Mouse (Mus musculus) forebrain, embryonic 13.5 days (tissue): Measurements from ENCODE around the gene C1ql1. TPM values are rescaled to one million over a fixed set of nuclear protein-coding genes. Genes with fewer than 3 reads are reported as not detected.

ENCODE experiments used
- ATAC-seq: fragments of 200-750 bp; cut with Nextera tagmentation; 2 replicates; pipeline ENCODE4 v1.8.0; 2017
- H3K27ac ChIP-seq: fragments of 300-500 bp; sonication (generic); 2 replicates; pipeline ENCODE4 v1.5.1; 2015; ENCODE audit warnings: inconsistent platforms, mild to moderate bottlenecking, moderate library complexity
- H3K27me3 ChIP-seq: fragments of 300-500 bp; sonication (generic); 2 replicates; pipeline ENCODE4 v1.6.1; 2015; ENCODE audit warnings: mild to moderate bottlenecking, inconsistent platforms
- H3K36me3 ChIP-seq: fragments of 300-500 bp; sonication (generic); 2 replicates; pipeline ENCODE4 v1.6.1; 2015; ENCODE audit warnings: mild to moderate bottlenecking, inconsistent platforms; ENCODE audit not compliant: poor library complexity, severe bottlenecking
- H3K4me1 ChIP-seq: fragments of 300-500 bp; sonication (generic); 2 replicates; pipeline ENCODE4 v1.6.1; 2015; ENCODE audit warnings: inconsistent platforms
- H3K4me2 ChIP-seq: fragments of 300-500 bp; sonication (generic); 2 replicates; pipeline ENCODE4 v1.6.1; 2015; ENCODE audit warnings: inconsistent platforms, mild to moderate bottlenecking, moderate library complexity
- H3K4me3 ChIP-seq: fragments of 300-500 bp; sonication (generic); 2 replicates; pipeline ENCODE4 v1.5.1; 2015; ENCODE audit warnings: mild to moderate bottlenecking, inconsistent platforms
- H3K9ac ChIP-seq: fragments of 300-500 bp; sonication (generic); 2 replicates; pipeline ENCODE4 v1.6.1; 2015; ENCODE audit warnings: mild to moderate bottlenecking, inconsistent platforms
- H3K9me3 ChIP-seq: fragments of 300-500 bp; sonication (generic); replicated peaks from 2 replicates; pipeline ENCODE4 v1.6.1; 2016; ENCODE audit warnings: inconsistent platforms
- WGBS: fragments of 180-500 bp; shearing (Covaris S2); methylation state at CpG from one replicate; pipeline ENCODE4 v1.1.7; 2015; 5-methylcytosine and 5-hydroxymethylcytosine counted together
- polyA plus RNA-seq: library from polyadenylated mRNA; unstranded; fragments of >200 nt; fragmentation: Nextera tagmentation; extraction: Ambion mirVana; gene quantifications from 2 replicates; pipeline ENCODE4 v1.2.1, GENCODE M21; 2015

C1ql1 gene
- 1.4 and 1.5 TPM in 2 replicates for polyA plus RNA-seq

- Histone ChIP-seq H3K4me3 (peak within 1 kb of the TSS; percentile 42), H3K4me1 (peaks cover 44% of the 10 kb centered on the region), H3K4me2 (peak within 1 kb of the TSS; percentile 65), H3K27ac (no peak within 1 kb of the TSS), H3K9ac (peak within 1 kb of the TSS; percentile 54; the same call in 1 of the 2 replicates), H3K27me3 (peaks cover 90% of the 10 kb centered on the region), H3K9me3 (no peaks in the 10 kb centered on the region), H3K36me3 (no peaks in the 10 kb centered on the region)
- WGBS = under 1% methylated on average over 72 of the region's 87 CpGs
- ATAC-seq = peak; percentile 82
Measured at GRCm38 (mm10) chr11:102946265-102946991, at the start of gene C1ql1. C1ql1 (minus strand) TSS chr11:102946688.

GRCm38 (mm10) chr11:102994952-102995351 is 48.5 kb upstream of the C1ql1 start:
- ATAC-seq = no peak
- Histone ChIP-seq H3K36me3 (peaks cover 61% of the 10 kb centered on the region), H3K9me3 (no peaks in the 10 kb centered on the region), H3K9ac (no peak overlapping the region; the same call in 1 of the 2 replicates), H3K27ac (no peak overlapping the region), H3K4me3 (no peak overlapping the region), H3K4me1 (peaks cover 35% of the 10 kb centered on the region), H3K4me2 (no peak overlapping the region), H3K27me3 (peaks cover 25% of the 10 kb centered on the region)
- 88% methylated on average over 18 of the region's 18 CpGs for WGBS

- peak overlapping the region; percentile 60 for H3K27ac ChIP-seq
- peaks cover 47% of the 10 kb centered on the region for H3K36me3 ChIP-seq
- peaks cover 32% of the 10 kb centered on the region for H3K4me1 ChIP-seq
- ATAC-seq = peak; percentile 23; the same call in 1 of the 2 replicates
- H3K27me3 ChIP-seq = peaks cover 39% of the 10 kb centered on the region
- WGBS = 10% methylated on average over 17 of the region's 17 CpGs
- H3K4me3 ChIP-seq = no peak overlapping the region
- no peak overlapping the region for H3K4me2 ChIP-seq
- H3K9ac ChIP-seq = 0 out of 2 replicates have a peak overlapping the region, but pooled peaks have one; percentile 14
- no peaks in the 10 kb centered on the region for H3K9me3 ChIP-seq
Measured at GRCm38 (mm10) chr11:102993420-102994029, 47.0 kb upstream of the C1ql1 start.

GRCm38 (mm10) chr11:102992940-102993339 is 46.5 kb upstream of the C1ql1 start:
- peak; percentile 52 for ATAC-seq
- WGBS = 2% methylated on average over 5 of the region's 5 CpGs

GRCm38 (mm10) chr11:102991681-102992080 is 45.2 kb upstream of the C1ql1 start:
- Histone ChIP-seq H3K36me3 (peaks cover 29% of the 10 kb centered on the region), H3K27me3 (peaks cover 45% of the 10 kb centered on the region), H3K9ac (peak overlapping the region; percentile 55), H3K4me1 (peaks cover 32% of the 10 kb centered on the region), H3K4me3 (peak overlapping the region; percentile 23), H3K27ac (no peak overlapping the region), H3K4me2 (peak overlapping the region; percentile 52), H3K9me3 (no peaks in the 10 kb centered on the region)
- no peak for ATAC-seq
- WGBS = 1% methylated on average over 16 of the region's 16 CpGs

More at GRCm38 (mm10) chr11:102992940-102993339, 46.5 kb upstream of the C1ql1 start:
- peaks cover 32% of the 10 kb centered on the region for H3K4me1 ChIP-seq
- no peak overlapping the region for H3K9ac ChIP-seq
- H3K27me3 ChIP-seq = peaks cover 43% of the 10 kb centered on the region
- no peak overlapping the region for H3K4me3 ChIP-seq
- peaks cover 41% of the 10 kb centered on the region for H3K36me3 ChIP-seq
- H3K9me3 ChIP-seq = no peaks in the 10 kb centered on the region
- no peak overlapping the region for H3K4me2 ChIP-seq
- H3K27ac ChIP-seq = no peak overlapping the region

- no peaks in the 10 kb centered on the region for H3K9me3 ChIP-seq
- H3K27ac ChIP-seq = no peak overlapping the region
- peak overlapping the region; percentile 39 for H3K4me3 ChIP-seq
- peaks cover 32% of the 10 kb centered on the region for H3K4me1 ChIP-seq
- 2% methylated on average over 29 of the region's 29 CpGs for WGBS
- ATAC-seq = 0 out of 2 replicates have a peak, but pooled peaks have one; percentile 26
- peak overlapping the region; percentile 60 for H3K9ac ChIP-seq
- peaks cover 45% of the 10 kb centered on the region for H3K27me3 ChIP-seq
- peaks cover 14% of the 10 kb centered on the region for H3K36me3 ChIP-seq
- H3K4me2 ChIP-seq = peak overlapping the region; percentile 69
Measured at GRCm38 (mm10) chr11:102990152-102990663, 43.7 kb upstream of the C1ql1 start.

GRCm38 (mm10) chr11:102989641-102990151 is 43.2 kb upstream of the C1ql1 start:
- Histone ChIP-seq H3K9ac (peak overlapping the region; percentile 60), H3K4me1 (peaks cover 34% of the 10 kb centered on the region), H3K27me3 (peaks cover 45% of the 10 kb centered on the region), H3K27ac (no peak overlapping the region), H3K9me3 (no peaks in the 10 kb centered on the region), H3K36me3 (peaks cover 9% of the 10 kb centered on the region), H3K4me3 (peak overlapping the region; percentile 39), H3K4me2 (peak overlapping the region; percentile 69)
- WGBS = 6% methylated on average over 28 of the region's 28 CpGs
- ATAC-seq = no peak

GRCm38 (mm10) chr11:102985160-102985559 is 38.7 kb upstream of the C1ql1 start:
- H3K27ac ChIP-seq = no peak overlapping the region
- peaks cover 15% of the 10 kb centered on the region for H3K4me1 ChIP-seq
- no peaks in the 10 kb centered on the region for H3K36me3 ChIP-seq
- H3K4me3 ChIP-seq = no peak overlapping the region
- H3K4me2 ChIP-seq = no peak overlapping the region
- H3K9me3 ChIP-seq = no peaks in the 10 kb centered on the region
- 51% methylated on average over 6 of the region's 6 CpGs for WGBS
- ATAC-seq = no peak
- H3K9ac ChIP-seq = no peak overlapping the region
- peaks cover 26% of the 10 kb centered on the region for H3K27me3 ChIP-seq

- Histone ChIP-seq H3K9me3 (no peaks in the 10 kb centered on the region), H3K36me3 (no peaks in the 10 kb centered on the region), H3K27me3 (peaks cover 20% of the 10 kb centered on the region), H3K9ac (no peak overlapping the region), H3K27ac (no peak overlapping the region), H3K4me2 (no peak overlapping the region), H3K4me1 (peaks cover 10% of the 10 kb centered on the region), H3K4me3 (no peak overlapping the region)
- no peak for ATAC-seq
- 52% methylated on average over 4 of the region's 4 CpGs for WGBS
Measured at GRCm38 (mm10) chr11:102984615-102985014, 38.1 kb upstream of the C1ql1 start.

- 93% methylated on average over 9 of the region's 9 CpGs for WGBS
Measured at GRCm38 (mm10) chr11:102984086-102984485, 37.6 kb upstream of the C1ql1 start.

GRCm38 (mm10) chr11:102981151-102981890 is 34.8 kb upstream of the C1ql1 start:
- ATAC-seq = no peak
- H3K9ac ChIP-seq = no peak overlapping the region
- H3K27me3 ChIP-seq = peaks cover 3% of the 10 kb centered on the region; the same call in 1 of the 2 replicates
- H3K9me3 ChIP-seq = no peaks in the 10 kb centered on the region
- H3K36me3 ChIP-seq = no peaks in the 10 kb centered on the region
- H3K4me3 ChIP-seq = no peak overlapping the region
- no peak overlapping the region for H3K4me2 ChIP-seq
- H3K27ac ChIP-seq = no peak overlapping the region
- 70% methylated on average over 10 of the region's 10 CpGs for WGBS
- H3K4me1 ChIP-seq = peaks cover 9% of the 10 kb centered on the region; the same call in 1 of the 2 replicates

More at GRCm38 (mm10) chr11:102984086-102984485, 37.6 kb upstream of the C1ql1 start:
- H3K27me3 ChIP-seq = peaks cover 15% of the 10 kb centered on the region
- H3K9ac ChIP-seq = no peak overlapping the region
- ATAC-seq = no peak
- H3K4me1 ChIP-seq = peaks cover 9% of the 10 kb centered on the region; the same call in 1 of the 2 replicates
- no peak overlapping the region for H3K27ac ChIP-seq
- no peak overlapping the region for H3K4me2 ChIP-seq
- H3K36me3 ChIP-seq = no peaks in the 10 kb centered on the region
- no peak overlapping the region for H3K4me3 ChIP-seq
- no peaks in the 10 kb centered on the region for H3K9me3 ChIP-seq
